Mouse (Mus musculus): Measurements from ENCODE around the gene Papola.

The Papola gene

GRCm38 (mm10) chr12:105862072-105862471, 77.6 kb downstream of the Papola start:
- no peak for DNase-seq (ENCODE audit: extremely low spot score, low spot score)

- DNase-seq (ENCODE audit: extremely low spot score, low spot score), result no peak
These were observed 78.1 kb downstream of the Papola start for GRCm38 (mm10) chr12:105862607-105863006.

GRCm38 (mm10) chr12:105863436-105863835, 78.9 kb downstream of the Papola start:
- no peak for DNase-seq (ENCODE audit: extremely low spot score, low spot score)

- no peak for DNase-seq (ENCODE audit: extremely low spot score, low spot score)
These were observed 83.2 kb downstream of the Papola start for GRCm38 (mm10) chr12:105867646-105868045.

GRCm38 (mm10) chr12:105869242-105869641, 84.7 kb downstream of the Papola start:
- no peak for DNase-seq (ENCODE audit: extremely low spot score, low spot score)

- no peak for DNase-seq (ENCODE audit: extremely low spot score, low spot score)
These were observed 85.2 kb downstream of the Papola start for GRCm38 (mm10) chr12:105869696-105870095.

- DNase-seq (ENCODE audit: extremely low spot score, low spot score), result no peak
These were observed 88.8 kb downstream of the Papola start for GRCm38 (mm10) chr12:105873283-105873682.

GRCm38 (mm10) chr12:105875112-105875511, 90.6 kb downstream of the Papola start:
- DNase-seq (ENCODE audit: extremely low spot score, low spot score), result no peak

GRCm38 (mm10) chr12:105876521-105876920, 92.0 kb downstream of the Papola start:
- no peak for DNase-seq (ENCODE audit: extremely low spot score, low spot score)

GRCm38 (mm10) chr12:105876931-105877330, 92.4 kb downstream of the Papola start:
- DNase-seq (ENCODE audit: extremely low spot score, low spot score), result no peak

- DNase-seq (ENCODE audit: extremely low spot score, low spot score), result no peak
These were observed 94.3 kb downstream of the Papola start for GRCm38 (mm10) chr12:105878746-105879145.

GRCm38 (mm10) chr12:105883799-105884514, 99.5 kb downstream of the Papola start:
- DNase-seq (ENCODE audit: extremely low spot score, low spot score), result no peak

GRCm38 (mm10) chr12:105884515-105885323, 100.2 kb downstream of the Papola start:
- DNase-seq (ENCODE audit: extremely low spot score, low spot score), result no peak

All from neural tube, embryonic 10.5 days (tissue).